Mouse (Mus musculus) ES-E14 (cell line): ENCODE measurements at regions not wholly inside any gene's neighbourhood (a gene's known extent, or its start where the extent isn't known, plus 50 kb on each side); places are given as distances from the start of the nearest gene placed in this dataset.

ENCODE experiments used
- CHD2 ChIP-seq: IDR thresholded peaks from 2 replicates; pipeline ENCODE4 v1.6.1; 2014; ENCODE audit warnings: mild to moderate bottlenecking, low read depth, low read length, inconsistent platforms
- HCFC1 ChIP-seq: IDR thresholded peaks from 2 replicates; pipeline ENCODE4 v1.6.1; 2012; ENCODE audit warnings: low read length, inconsistent platforms, borderline replicate concordance; ENCODE audit not compliant: insufficient read depth
- MAFK ChIP-seq: IDR thresholded peaks from 2 replicates; pipeline ENCODE4 v1.6.1; 2014; ENCODE audit warnings: mild to moderate bottlenecking, low read depth, low read length, inconsistent platforms; ENCODE audit not compliant: insufficient read depth
- ZNF384 ChIP-seq: IDR thresholded peaks from 2 replicates; pipeline ENCODE4 v1.6.1; 2012; ENCODE audit warnings: low read depth, low read length, inconsistent platforms

DNA sequence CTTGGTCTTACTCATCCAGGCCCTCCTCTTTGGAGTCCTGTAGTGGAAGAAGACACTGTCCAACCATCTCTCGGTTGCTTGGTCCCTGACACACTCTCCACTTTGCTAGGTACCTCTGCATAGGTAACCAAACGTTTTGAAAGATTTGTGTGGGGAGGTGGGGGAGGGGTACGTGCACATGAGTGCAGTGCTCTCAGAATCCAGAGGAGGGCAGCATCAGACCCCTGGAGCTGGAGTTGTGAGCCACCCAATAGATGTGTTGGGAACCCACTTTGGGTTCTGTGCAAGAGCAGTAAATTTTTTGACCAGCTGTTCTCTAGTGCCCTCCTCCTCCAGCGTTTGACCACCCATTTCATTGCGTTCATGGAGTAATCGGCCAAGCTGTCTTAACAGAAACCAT is 77.7 kb upstream of the Tshz3 start:
- TF ChIP-seq CHD2 (no peak), ZNF384 (no peak), MAFK (no peak), HCFC1 (no peak)
